Mouse (Mus musculus) liver, embryonic 14.5 days (tissue): ENCODE measurements around the gene Cxcl9.

ENCODE experiments used
- CTCF ChIP-seq: IDR thresholded peaks from 2 replicates; pipeline ENCODE4 v1.5.1; 2016; ENCODE audit warnings: antibody characterized with exemption, low read depth, control low read depth
- EP300 ChIP-seq: IDR thresholded peaks from 2 replicates; pipeline ENCODE4 v1.6.1; 2016; ENCODE audit warnings: antibody characterized with exemption, low read depth

DNA sequence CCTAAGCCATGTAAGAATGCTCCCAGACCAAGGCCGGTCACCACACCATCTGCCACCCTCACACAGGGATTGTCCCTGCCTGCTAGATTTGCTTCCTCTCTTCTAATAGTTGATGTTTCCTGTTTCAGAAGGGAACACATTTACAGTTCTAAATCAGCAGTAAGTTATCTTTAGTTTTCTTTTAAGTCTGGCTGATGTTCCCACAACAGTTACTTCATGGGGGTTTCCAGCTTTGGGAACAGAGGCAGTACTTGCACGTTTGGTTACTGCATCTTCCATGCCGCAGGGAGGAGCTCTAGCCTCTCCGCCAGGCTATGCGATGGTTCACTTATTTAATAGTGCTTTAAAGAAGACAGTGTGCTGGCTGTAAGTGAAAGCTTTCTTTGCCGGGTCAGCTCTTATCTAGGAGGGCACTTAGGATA is 46.9 kb upstream of the Cxcl9 start:
- TF ChIP-seq EP300 (no peak), CTCF (peak; percentile 27)
